Mouse (Mus musculus) bone marrow, adult 2 months (tissue): ENCODE results near the gene Myo1h. TPM values are rescaled to one million over a fixed set of nuclear protein-coding genes. Genes with fewer than 3 reads are reported as not detected.

ENCODE experiments used
- H3K27ac ChIP-seq: fragments of 200-500 bp; 2 replicates; pipeline ENCODE4 v1.5.1; 2012; ENCODE audit warnings: low read depth, mild to moderate bottlenecking, control low read depth, inconsistent platforms, low read length; ENCODE audit not compliant: control insufficient read depth, poor library complexity, insufficient read depth
- H3K4me1 ChIP-seq: fragments of 200-500 bp; 2 replicates; pipeline ENCODE4 v1.6.1; 2011; ENCODE audit warnings: low read length; ENCODE audit not compliant: control insufficient read depth, insufficient read depth
- H3K4me3 ChIP-seq: fragments of 200-500 bp; replicated peaks from 2 replicates; pipeline ENCODE3; 2011; ENCODE audit warnings: mild to moderate bottlenecking, low read depth, low read length, control low read depth; ENCODE audit not compliant: control insufficient read depth
- CTCF ChIP-seq: fragments of 200-500 bp; IDR thresholded peaks from 2 replicates; pipeline ENCODE4 v1.5.1; 2011; ENCODE audit warnings: low read length, control low read depth; ENCODE audit not compliant: control insufficient read depth, insufficient read depth
- POLR2A ChIP-seq: fragments of 200-500 bp; IDR thresholded peaks from 2 replicates; pipeline ENCODE4 v1.6.1; 2011; ENCODE audit warnings: low read depth, mild to moderate bottlenecking, control low read depth, low read length, borderline replicate concordance; ENCODE audit not compliant: control insufficient read depth
- WGBS: fragments of 180-500 bp; shearing (Covaris S2); methylation state at CpG from one replicate; pipeline ENCODE4 v1.1.7; 2018; 5-methylcytosine and 5-hydroxymethylcytosine counted together
- polyA plus RNA-seq: library from polyadenylated mRNA; stranded (reverse); fragments of >200 nt; gene quantifications from 2 replicates; pipeline ENCODE4 v1.2.4, GENCODE M21; 2011; ENCODE audit warnings: low replicate concordance; ENCODE audit not compliant: missing spikeins, insufficient read depth, insufficient read length

Myo1h gene
- polyA plus RNA-seq, 1 experiment: 2.1 TPM

DNA sequence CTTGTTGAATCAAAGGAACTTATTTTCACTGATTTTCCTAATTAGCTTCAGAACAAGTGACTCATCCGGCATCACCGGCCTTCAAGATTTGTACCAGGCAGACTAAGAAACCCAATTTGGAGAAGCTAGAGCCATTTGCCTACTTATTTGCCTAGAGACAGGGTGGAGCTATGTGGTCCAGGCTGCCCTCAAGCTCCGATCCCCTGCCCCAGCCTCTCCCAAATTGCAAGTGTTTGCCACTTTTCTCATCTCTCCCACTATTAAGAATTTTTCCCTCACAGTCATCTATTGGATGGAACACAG lies 3.6 kb upstream of the Myo1h start:
- no peak for TF ChIP-seq POLR2A
- 79% methylated on average over 3 of the region's 3 CpGs for whole genome bisulfite sequencing
- H3K4me1 ChIP-seq: no peaks in the 10 kb centered on the region
- H3K27ac ChIP-seq: no peak overlapping the region
- H3K4me3 ChIP-seq: no peak overlapping the region

DNA sequence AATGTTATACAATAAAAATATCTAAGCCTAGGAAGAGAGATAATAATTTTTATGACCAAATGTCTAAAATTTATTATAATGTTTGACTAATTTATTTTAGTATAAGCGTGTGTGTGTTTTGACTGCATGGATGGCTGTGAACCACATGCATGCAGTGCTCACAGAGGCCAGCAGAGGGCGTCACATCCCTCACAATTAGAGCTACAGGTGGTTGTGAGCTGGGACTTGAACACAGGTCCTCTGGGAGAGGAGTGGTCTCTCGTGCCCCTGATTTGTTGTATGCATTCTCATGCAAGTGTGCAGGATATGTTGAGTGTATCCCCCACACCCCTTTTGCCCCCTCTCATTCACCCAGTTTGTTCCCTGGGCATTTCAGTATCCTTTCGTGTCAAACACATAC lies 2.9 kb upstream of the Myo1h start:
- no peaks in the 10 kb centered on the region for H3K4me1 ChIP-seq
- TF ChIP-seq POLR2A (no peak), CTCF (peak; percentile 41; the same call in 1 of the 2 replicates)
- no peak overlapping the region for H3K27ac ChIP-seq
- no peak overlapping the region for H3K4me3 ChIP-seq
- WGBS: 67% methylated on average over 4 of the region's 4 CpGs

DNA sequence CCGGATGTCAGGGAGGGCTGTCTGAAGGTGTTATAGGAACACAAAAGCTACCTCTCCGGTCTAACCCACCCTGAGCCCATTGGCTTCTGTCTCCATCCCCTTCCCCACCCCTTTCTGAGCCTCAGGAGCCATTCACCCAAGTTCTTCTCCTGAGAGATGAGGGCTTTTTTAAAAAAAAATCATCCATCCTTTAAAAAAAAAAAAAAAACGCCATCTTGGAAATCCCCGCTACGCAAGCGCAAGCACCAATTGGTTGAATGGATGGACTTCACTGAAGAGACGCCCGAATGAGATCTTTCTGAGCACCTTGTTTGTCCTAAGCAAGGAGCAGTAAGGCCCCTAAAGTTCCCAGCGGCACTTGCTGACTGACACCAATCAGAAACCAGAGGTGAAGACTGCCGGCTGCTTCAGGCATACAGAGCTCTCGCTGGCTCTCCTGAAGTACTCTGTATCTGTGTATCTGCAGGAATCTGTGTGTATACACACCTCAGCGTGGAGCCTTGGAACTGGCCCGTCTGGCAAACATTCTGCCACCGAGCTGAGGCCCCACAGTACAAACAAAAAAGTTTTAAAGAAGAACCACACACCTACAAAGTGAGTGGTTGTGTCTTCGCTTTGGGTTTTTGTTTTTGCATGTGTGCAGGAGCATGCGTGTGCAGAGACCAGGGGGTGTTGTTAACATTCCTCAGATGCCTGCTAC lies 1.9 kb upstream of the Myo1h start:
- 77% methylated on average over 16 of the region's 16 CpGs for WGBS
- TF ChIP-seq CTCF: no peak
- no peak for TF ChIP-seq POLR2A
- Histone ChIP-seq H3K4me3 (no peak overlapping the region), H3K4me1 (no peaks in the 10 kb centered on the region), H3K27ac (no peak overlapping the region)

DNA sequence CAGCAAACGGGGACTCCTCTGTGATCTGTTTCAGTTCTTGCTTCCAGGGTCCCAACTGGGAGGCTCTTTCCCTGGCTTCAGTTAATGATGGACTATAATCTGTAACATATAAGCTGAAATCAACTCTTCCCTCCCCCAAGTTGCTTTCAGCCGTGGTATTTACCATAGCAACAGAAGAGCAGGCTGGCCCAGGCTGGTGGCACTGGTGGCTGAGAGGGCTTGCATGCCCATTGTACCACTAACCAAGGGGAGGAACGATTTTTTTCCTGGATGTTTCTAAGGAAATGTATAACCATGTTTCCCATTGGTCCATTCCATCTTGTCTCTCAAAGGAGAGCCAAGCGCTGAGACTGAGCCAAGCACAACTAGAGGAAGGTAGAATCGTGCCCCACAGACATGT lies 570 bp upstream of the Myo1h start:
- Histone ChIP-seq H3K4me1 (no peaks in the 10 kb centered on the region), H3K27ac (no peak overlapping the region), H3K4me3 (no peak overlapping the region)
- 70% methylated on average over 5 of the region's 5 CpGs for WGBS
- TF ChIP-seq POLR2A (no peak), CTCF (no peak)

DNA sequence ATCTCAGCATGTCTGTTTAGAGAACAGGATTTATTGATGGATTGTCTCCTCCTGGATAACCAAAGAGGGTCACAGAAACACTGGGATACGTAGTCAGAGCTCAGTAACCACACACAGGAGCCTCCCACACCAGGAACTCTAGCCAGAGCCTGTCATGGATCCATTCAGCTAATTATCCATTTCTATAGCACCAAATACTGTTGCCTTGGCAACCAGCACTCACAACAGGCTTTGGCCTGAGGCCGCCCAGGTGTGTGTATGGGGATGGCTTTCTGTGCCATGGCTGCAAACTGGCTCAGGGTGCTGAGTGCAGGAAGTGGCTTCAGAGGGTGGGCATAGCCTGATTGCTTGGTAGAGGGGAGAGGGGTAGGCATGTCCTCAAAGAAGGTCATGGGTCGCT lies 1.0 kb downstream of the Myo1h start:
- no peak for TF ChIP-seq CTCF
- TF ChIP-seq POLR2A: no peak
- H3K27ac ChIP-seq: no peak overlapping the region
- WGBS: 75% methylated on average over 3 of the region's 3 CpGs
- H3K4me3 ChIP-seq: no peak overlapping the region
- H3K4me1 ChIP-seq: no peaks in the 10 kb centered on the region

DNA sequence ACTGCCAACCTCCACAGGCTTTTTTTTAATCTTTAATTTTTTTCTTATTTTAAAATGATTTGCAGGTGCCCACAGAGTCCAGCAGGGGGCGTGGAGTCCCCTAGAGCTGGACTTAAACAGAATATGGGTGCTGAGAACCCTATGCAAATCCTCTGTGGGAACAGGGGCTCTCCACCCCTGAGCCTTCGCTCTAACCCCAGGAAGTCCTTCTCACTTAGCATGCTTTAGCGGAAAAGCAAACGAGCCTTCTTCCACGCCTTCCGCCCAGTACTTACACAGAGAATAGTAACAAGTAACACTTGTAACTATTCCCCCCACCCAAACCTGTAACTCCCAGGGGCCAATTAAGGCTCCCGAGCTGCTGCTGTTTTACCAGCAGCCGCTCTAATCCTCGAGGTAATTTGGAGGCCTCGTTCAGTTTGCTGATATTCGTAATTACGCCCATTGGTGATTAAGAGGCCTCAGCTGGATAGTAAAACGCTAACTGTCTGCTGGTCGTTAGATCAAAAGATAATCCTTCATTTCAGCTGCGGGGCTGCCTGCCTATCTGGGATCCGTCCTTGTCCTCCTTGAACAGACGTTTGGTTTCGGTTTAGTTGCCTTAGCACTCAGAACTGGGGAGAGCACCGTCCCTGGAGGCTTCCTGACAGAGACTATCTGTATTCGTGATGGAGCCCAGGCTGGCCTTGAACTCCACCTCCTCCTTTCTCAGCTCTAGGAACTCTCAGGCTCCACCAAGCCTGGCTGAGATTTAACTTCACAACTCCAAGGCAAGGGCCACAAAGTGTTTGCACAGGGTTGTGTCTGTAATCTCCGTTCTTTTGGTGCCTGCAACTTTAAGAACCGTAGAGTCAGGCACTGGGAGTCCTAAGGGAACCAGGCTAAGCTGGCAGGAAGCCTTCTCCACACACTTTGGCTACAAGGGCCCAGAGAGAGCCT lies 8.0 kb downstream of the Myo1h start:
- TF ChIP-seq CTCF: peak; percentile 19; the same call in 1 of the 2 replicates
- no peak for TF ChIP-seq POLR2A
- Histone ChIP-seq H3K4me1 (no peaks in the 10 kb centered on the region), H3K27ac (no peak overlapping the region), H3K4me3 (no peak overlapping the region)
- WGBS: 58% methylated on average over 22 of the region's 22 CpGs

DNA sequence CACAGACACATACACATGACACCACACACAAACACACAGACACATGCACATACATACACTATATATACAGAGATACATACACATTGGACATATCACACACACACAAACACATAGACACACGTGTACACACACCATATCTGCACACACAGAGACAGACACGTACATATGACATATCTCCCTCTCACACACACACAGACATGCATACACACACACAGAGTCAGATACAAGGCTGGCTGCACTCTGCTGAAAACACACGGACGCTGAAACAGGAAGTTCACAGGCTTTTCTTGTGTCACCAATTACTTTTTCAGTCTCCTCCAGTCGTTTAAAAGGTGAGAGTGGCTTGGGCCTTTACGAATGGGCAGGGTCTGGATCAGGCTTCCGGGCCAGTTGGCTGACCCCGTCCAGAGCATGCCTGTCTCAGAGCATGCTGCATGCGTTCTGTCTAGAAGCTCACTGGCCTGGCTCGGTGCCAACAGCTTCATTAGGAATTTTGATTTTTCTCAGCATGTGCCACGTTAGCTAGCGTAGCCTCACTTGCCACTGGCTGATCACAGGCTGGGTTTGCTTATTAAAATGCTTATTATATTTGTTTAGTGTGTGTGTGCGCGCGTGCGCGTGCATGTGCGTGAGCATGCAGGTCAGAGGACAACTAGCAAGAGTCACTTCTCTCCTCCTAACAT lies 9.4 kb downstream of the Myo1h start:
- H3K4me1 ChIP-seq: no peaks in the 10 kb centered on the region
- H3K4me3 ChIP-seq: no peak overlapping the region
- 63% methylated on average over 18 of the region's 18 CpGs for WGBS
- TF ChIP-seq CTCF (no peak), POLR2A (no peak)
- H3K27ac ChIP-seq: no peak overlapping the region

DNA sequence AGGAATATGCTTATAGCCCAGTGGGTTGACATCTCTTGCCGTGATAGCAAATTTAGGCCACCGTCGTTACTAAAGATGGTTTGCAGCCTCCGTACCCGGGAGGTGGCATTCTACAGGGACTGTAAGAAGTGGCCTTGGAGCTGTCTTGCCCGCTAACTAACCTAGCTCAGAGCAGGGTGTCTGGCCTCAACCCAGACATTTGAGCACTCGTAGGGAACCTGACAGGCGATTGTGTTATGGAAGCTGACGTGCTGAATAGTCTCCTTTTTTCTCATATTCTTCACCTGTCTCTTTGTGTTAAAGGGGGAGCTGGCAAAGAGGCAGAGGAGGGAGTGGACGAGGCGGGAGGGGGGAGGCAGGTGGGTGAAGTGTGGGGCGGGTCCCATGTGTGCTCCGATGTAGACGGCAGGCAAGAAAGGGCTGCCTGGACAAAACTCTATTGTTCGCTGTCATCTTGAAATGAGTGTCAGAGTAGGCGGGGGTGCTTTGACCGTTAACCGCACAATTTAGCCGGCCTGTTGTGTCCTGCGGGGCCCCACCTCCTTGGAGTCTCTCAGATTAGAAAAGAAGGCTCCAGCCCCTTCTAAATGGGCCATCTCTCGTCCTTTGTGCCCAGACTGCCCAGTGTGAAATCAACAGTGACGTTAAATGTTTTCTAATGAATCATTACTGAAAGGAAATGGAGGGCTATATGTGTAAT lies 10.3 kb downstream of the Myo1h start:
- H3K4me3 ChIP-seq: no peak overlapping the region
- H3K27ac ChIP-seq: no peak overlapping the region
- H3K4me1 ChIP-seq: no peaks in the 10 kb centered on the region
- no peak for TF ChIP-seq CTCF
- no peak for TF ChIP-seq POLR2A
- WGBS: 82% methylated on average over 22 of the region's 22 CpGs
